Mouse (Mus musculus) E14TG2a.4 (cell line): ENCODE data around the gene Foxn4.

Source experiments
- CTCF ChIP-seq: conservative IDR thresholded peaks from 2 replicates; pipeline ENCODE4 v1.5.1; 2014; ENCODE audit warnings: low read length
- NANOG ChIP-seq: IDR thresholded peaks from 2 replicates; pipeline ENCODE4 v1.6.1; 2014; ENCODE audit warnings: borderline replicate concordance, low read length, mixed read lengths
- POU5F1 ChIP-seq: IDR thresholded peaks from 2 replicates; pipeline ENCODE4 v1.6.1; 2014; ENCODE audit warnings: low read length, borderline replicate concordance

- TF ChIP-seq CTCF: no peak
- TF ChIP-seq NANOG: no peak
- no peak for TF ChIP-seq POU5F1
Measured at GRCm38 (mm10) chr5:114285398-114285700, 11.7 kb upstream of the Foxn4 start.
